Mouse (Mus musculus): ENCODE results near the gene Smoc2. TPM values are rescaled to one million over a fixed set of nuclear protein-coding genes. Genes with fewer than 3 reads are reported as not detected.

The Smoc2 gene
- polyA plus RNA-seq, 1 experiment from 2014 or later: 40.0 TPM

- no peak overlapping the region for H3K4me2 ChIP-seq (ENCODE audit: low read depth, low read length)
- no peak for DNase-seq
- no peak for ATAC-seq
- no peak overlapping the region for H3K9ac ChIP-seq (replicated peaks)
- no peaks in the 10 kb centered on the region for H3K27me3 ChIP-seq (ENCODE audit: insufficient read depth, low read length)
- H3K36me3 ChIP-seq (replicated peaks; ENCODE audit: insufficient read depth, low read length): no peaks in the 10 kb centered on the region
- H3K4me1 ChIP-seq (ENCODE audit: insufficient read depth): no peaks in the 10 kb centered on the region
- H3K4me3 ChIP-seq (ENCODE audit: low read depth, low read length): no peak overlapping the region
- no peaks in the 10 kb centered on the region for H3K9me3 ChIP-seq (ENCODE audit: low read length)
- H3K27ac ChIP-seq (ENCODE audit: low read depth): no peak overlapping the region
- WGBS (ENCODE audit: insufficient replicate concordance): 57% methylated on average over 9 of the region's 9 CpGs
- TF ChIP-seq EP300 (IDR thresholded peaks at IDR 0.05; ENCODE audit: low read depth) (no peak), CTCF (IDR thresholded peaks at IDR 0.05; ENCODE audit: low read depth) (no peak)
Measured at GRCm38 (mm10) chr17:14328037-14328436, 48.7 kb downstream of the Smoc2 start.

- H3K27me3 ChIP-seq (ENCODE audit: insufficient read depth, low read length): no peaks in the 10 kb centered on the region
- no peaks in the 10 kb centered on the region for H3K9me3 ChIP-seq (ENCODE audit: low read length)
- H3K4me2 ChIP-seq (ENCODE audit: low read depth, low read length): no peak overlapping the region
- no peaks in the 10 kb centered on the region for H3K4me1 ChIP-seq (ENCODE audit: insufficient read depth)
- no peak overlapping the region for H3K4me3 ChIP-seq (ENCODE audit: low read depth, low read length)
- no peaks in the 10 kb centered on the region for H3K36me3 ChIP-seq (replicated peaks; ENCODE audit: insufficient read depth, low read length)
- WGBS (ENCODE audit: insufficient replicate concordance): 75% methylated on average over 7 of the region's 7 CpGs
- H3K27ac ChIP-seq (ENCODE audit: low read depth): no peak overlapping the region
- TF ChIP-seq EP300 (IDR thresholded peaks at IDR 0.05; ENCODE audit: low read depth) (no peak), CTCF (IDR thresholded peaks at IDR 0.05; ENCODE audit: low read depth) (no peak)
- no peak for ATAC-seq
- no peak overlapping the region for H3K9ac ChIP-seq (replicated peaks)
- no peak for DNase-seq
Measured at GRCm38 (mm10) chr17:14330498-14330897, 51.2 kb downstream of the Smoc2 start.

GRCm38 (mm10) chr17:14339932-14340557 lies 60.7 kb downstream of the Smoc2 start:
- H3K9ac ChIP-seq (replicated peaks): no peak overlapping the region
- H3K4me2 ChIP-seq (ENCODE audit: low read depth, low read length): no peak overlapping the region
- no peak overlapping the region for H3K27ac ChIP-seq (ENCODE audit: low read depth)
- H3K9me3 ChIP-seq (ENCODE audit: low read length): no peaks in the 10 kb centered on the region
- WGBS (ENCODE audit: insufficient replicate concordance): 41% methylated on average over 5 of the region's 5 CpGs
- ATAC-seq: no peak
- no peaks in the 10 kb centered on the region for H3K27me3 ChIP-seq (ENCODE audit: insufficient read depth, low read length)
- no peak overlapping the region for H3K4me3 ChIP-seq (ENCODE audit: low read depth, low read length)
- H3K36me3 ChIP-seq (replicated peaks; ENCODE audit: insufficient read depth, low read length): no peaks in the 10 kb centered on the region
- H3K4me1 ChIP-seq (ENCODE audit: insufficient read depth): no peaks in the 10 kb centered on the region
- DNase-seq: no peak
- TF ChIP-seq CTCF (IDR thresholded peaks at IDR 0.05; ENCODE audit: low read depth) (no peak), EP300 (IDR thresholded peaks at IDR 0.05; ENCODE audit: low read depth) (no peak)

DNA sequence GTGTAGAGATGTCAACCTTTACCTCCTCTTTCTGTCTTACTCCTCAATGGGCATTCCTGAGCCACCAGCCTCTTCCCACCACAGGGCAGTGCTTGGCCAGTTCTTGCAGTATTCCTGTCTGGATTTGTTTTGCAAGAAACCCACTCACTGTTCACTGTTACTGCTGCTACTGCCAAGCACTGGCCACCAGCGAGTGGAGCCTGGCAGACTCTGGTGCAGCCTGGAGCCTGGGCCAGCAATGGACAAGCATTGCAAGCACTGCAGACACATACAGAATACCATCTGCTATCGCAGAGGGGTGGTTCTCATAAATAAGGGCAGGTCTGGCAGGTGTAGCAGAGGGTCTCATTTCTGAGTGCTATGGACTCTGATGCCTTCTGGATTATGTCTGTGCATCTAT lies 61.4 kb downstream of the Smoc2 start:
- Histone ChIP-seq H3K4me1 (ENCODE audit: insufficient read depth) (no peaks in the 10 kb centered on the region), H3K27me3 (ENCODE audit: insufficient read depth, low read length) (no peaks in the 10 kb centered on the region), H3K9me3 (ENCODE audit: low read length) (no peaks in the 10 kb centered on the region), H3K4me2 (ENCODE audit: low read depth, low read length) (no peak overlapping the region), H3K4me3 (ENCODE audit: low read depth, low read length) (no peak overlapping the region), H3K36me3 (replicated peaks; ENCODE audit: insufficient read depth, low read length) (no peaks in the 10 kb centered on the region), H3K27ac (ENCODE audit: low read depth) (no peak overlapping the region), H3K9ac (replicated peaks) (no peak overlapping the region)
- WGBS (ENCODE audit: insufficient replicate concordance): 64% methylated on average over 2 of the region's 2 CpGs
- ATAC-seq (no peak), DNase-seq (no peak)
- TF ChIP-seq CTCF (IDR thresholded peaks at IDR 0.05; ENCODE audit: low read depth): no peak
- no peak for TF ChIP-seq EP300 (IDR thresholded peaks at IDR 0.05; ENCODE audit: low read depth)

DNA sequence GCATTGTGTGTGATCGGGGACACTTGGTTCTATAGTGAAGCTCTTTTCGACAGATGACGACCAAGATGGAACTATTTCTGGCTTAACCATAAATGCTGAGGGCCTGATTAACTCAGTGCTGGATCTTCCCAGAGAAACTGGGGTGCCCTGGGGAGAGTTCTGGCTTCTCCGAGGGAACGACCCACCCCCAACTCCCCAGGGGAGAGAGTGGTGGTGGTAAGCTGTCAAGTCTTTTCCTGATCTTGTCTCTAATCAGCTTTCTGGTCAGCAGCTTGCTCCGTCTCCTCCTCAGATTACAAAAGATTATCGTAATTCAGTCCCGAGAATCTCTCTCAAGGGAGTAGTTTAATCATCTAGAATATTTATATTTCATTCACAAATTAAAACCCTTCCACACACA lies 63.2 kb downstream of the Smoc2 start:
- DNase-seq: no peak
- WGBS (ENCODE audit: insufficient replicate concordance): 53% methylated on average over 8 of the region's 8 CpGs
- TF ChIP-seq EP300 (IDR thresholded peaks at IDR 0.05; ENCODE audit: low read depth) (no peak), CTCF (IDR thresholded peaks at IDR 0.05; ENCODE audit: low read depth) (no peak)

DNA sequence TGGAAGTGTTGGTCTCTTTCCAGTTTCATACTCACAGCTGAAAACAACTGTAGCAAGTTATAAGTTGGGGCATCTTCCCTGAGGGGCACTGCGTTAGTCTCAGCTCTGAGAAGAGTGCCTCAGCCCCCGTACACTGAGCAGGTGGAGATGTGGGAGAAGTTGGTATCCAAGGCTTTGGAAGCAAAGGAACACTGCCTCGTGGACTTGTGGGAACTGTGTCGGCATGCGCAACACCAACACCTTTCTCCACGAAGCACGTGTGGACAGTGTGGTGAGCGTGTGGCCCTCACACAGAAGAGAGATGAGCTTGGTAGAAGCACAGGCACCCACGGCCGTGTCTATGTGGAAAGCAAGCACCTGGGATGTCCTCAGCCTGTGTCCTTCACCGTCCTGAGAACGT lies 64.1 kb downstream of the Smoc2 start:
- no peaks in the 10 kb centered on the region for H3K9me3 ChIP-seq (ENCODE audit: low read length)
- no peak for ATAC-seq

More for the DNA sequence above, 63.2 kb downstream of the Smoc2 start:
- Histone ChIP-seq H3K4me2 (ENCODE audit: low read depth, low read length) (no peak overlapping the region), H3K36me3 (replicated peaks; ENCODE audit: insufficient read depth, low read length) (no peaks in the 10 kb centered on the region), H3K27me3 (ENCODE audit: insufficient read depth, low read length) (no peaks in the 10 kb centered on the region), H3K4me1 (ENCODE audit: insufficient read depth) (no peaks in the 10 kb centered on the region), H3K9ac (replicated peaks) (no peak overlapping the region), H3K27ac (ENCODE audit: low read depth) (no peak overlapping the region), H3K9me3 (ENCODE audit: low read length) (no peaks in the 10 kb centered on the region), H3K4me3 (ENCODE audit: low read depth, low read length) (no peak overlapping the region)
- no peak for ATAC-seq

More for the DNA sequence above, 64.1 kb downstream of the Smoc2 start:
- H3K27me3 ChIP-seq (ENCODE audit: insufficient read depth, low read length): no peaks in the 10 kb centered on the region
- no peaks in the 10 kb centered on the region for H3K36me3 ChIP-seq (replicated peaks; ENCODE audit: insufficient read depth, low read length)
- no peak overlapping the region for H3K9ac ChIP-seq (replicated peaks)
- no peak for TF ChIP-seq EP300 (IDR thresholded peaks at IDR 0.05; ENCODE audit: low read depth)
- no peak for TF ChIP-seq CTCF (IDR thresholded peaks at IDR 0.05; ENCODE audit: low read depth)
- H3K4me3 ChIP-seq (ENCODE audit: low read depth, low read length): no peak overlapping the region
- H3K27ac ChIP-seq (ENCODE audit: low read depth): no peak overlapping the region
- 78% methylated on average over 12 of the region's 12 CpGs for WGBS (ENCODE audit: insufficient replicate concordance)
- DNase-seq: no peak
- H3K4me2 ChIP-seq (ENCODE audit: low read depth, low read length): no peak overlapping the region
- no peaks in the 10 kb centered on the region for H3K4me1 ChIP-seq (ENCODE audit: insufficient read depth)
